Mouse (Mus musculus): Measurements from ENCODE around the gene Dmkn. TPM values are rescaled to one million over a fixed set of nuclear protein-coding genes. Genes with fewer than 3 reads are reported as not detected.

The Dmkn gene
- polyA plus RNA-seq, 1 experiment from 2014 or later = 0.57 TPM

GRCm38 (mm10) chr7:30796790-30797189 is 33.2 kb downstream of the Dmkn start:
- no peak overlapping the region for H3K9ac ChIP-seq (replicated peaks)
- H3K4me3 ChIP-seq (replicated peaks) = no peak overlapping the region
- no peaks in the 10 kb centered on the region for H3K36me3 ChIP-seq
- 0 out of 2 replicates have a peak, but pooled peaks cover 4% of the 10 kb centered on the region for H3K9me3 ChIP-seq
- no peak overlapping the region for H3K4me2 ChIP-seq (replicated peaks)
- H3K27me3 ChIP-seq = no peaks in the 10 kb centered on the region
- no peak for ATAC-seq
- no peaks in the 10 kb centered on the region for H3K4me1 ChIP-seq (replicated peaks)
- 100% methylated on average over 1 of the region's 1 CpGs for WGBS
- H3K27ac ChIP-seq = no peak overlapping the region

GRCm38 (mm10) chr7:30800653-30801052 is 37.1 kb downstream of the Dmkn start:
- H3K27ac ChIP-seq = no peak overlapping the region
- no peak for ATAC-seq
- H3K4me1 ChIP-seq (replicated peaks) = no peaks in the 10 kb centered on the region
- 0 out of 2 replicates have a peak, but pooled peaks cover 4% of the 10 kb centered on the region for H3K9me3 ChIP-seq
- no peak overlapping the region for H3K4me2 ChIP-seq (replicated peaks)
- no peaks in the 10 kb centered on the region for H3K36me3 ChIP-seq
- no peak overlapping the region for H3K4me3 ChIP-seq (replicated peaks)
- no peaks in the 10 kb centered on the region for H3K27me3 ChIP-seq
- no peak overlapping the region for H3K9ac ChIP-seq (replicated peaks)

- no peaks in the 10 kb centered on the region for H3K4me1 ChIP-seq (replicated peaks)
- no peak for ATAC-seq
- H3K4me2 ChIP-seq (replicated peaks) = no peak overlapping the region
- 0 out of 2 replicates have a peak, but pooled peaks cover 4% of the 10 kb centered on the region for H3K9me3 ChIP-seq
- H3K27ac ChIP-seq = no peak overlapping the region
- no peak overlapping the region for H3K9ac ChIP-seq (replicated peaks)
- H3K4me3 ChIP-seq (replicated peaks) = no peak overlapping the region
- H3K27me3 ChIP-seq = no peaks in the 10 kb centered on the region
- 94% methylated on average over 3 of the region's 3 CpGs for WGBS
- H3K36me3 ChIP-seq = no peaks in the 10 kb centered on the region
These were observed 39.7 kb downstream of the Dmkn start for GRCm38 (mm10) chr7:30803256-30803655.

GRCm38 (mm10) chr7:30804026-30804715 is 40.6 kb downstream of the Dmkn start:
- Histone ChIP-seq H3K9ac (replicated peaks) (no peak overlapping the region), H3K27ac (no peak overlapping the region), H3K4me2 (replicated peaks) (no peak overlapping the region), H3K9me3 (0 out of 2 replicates have a peak, but pooled peaks cover 4% of the 10 kb centered on the region), H3K4me3 (replicated peaks) (no peak overlapping the region), H3K36me3 (no peaks in the 10 kb centered on the region), H3K4me1 (replicated peaks) (no peaks in the 10 kb centered on the region), H3K27me3 (no peaks in the 10 kb centered on the region)
- 88% methylated on average over 9 of the region's 9 CpGs for WGBS
- ATAC-seq = no peak

GRCm38 (mm10) chr7:30805924-30806323 is 42.4 kb downstream of the Dmkn start:
- H3K9ac ChIP-seq (replicated peaks) = no peak overlapping the region
- WGBS = 57% methylated on average over 6 of the region's 6 CpGs
- H3K36me3 ChIP-seq = no peaks in the 10 kb centered on the region
- no peak for ATAC-seq
- H3K4me1 ChIP-seq (replicated peaks) = no peaks in the 10 kb centered on the region
- no peak overlapping the region for H3K27ac ChIP-seq
- no peaks in the 10 kb centered on the region for H3K9me3 ChIP-seq
- H3K4me3 ChIP-seq (replicated peaks) = no peak overlapping the region
- H3K27me3 ChIP-seq = no peaks in the 10 kb centered on the region
- H3K4me2 ChIP-seq (replicated peaks) = no peak overlapping the region

GRCm38 (mm10) chr7:30810319-30810718 is 46.8 kb downstream of the Dmkn start:
- no peaks in the 10 kb centered on the region for H3K9me3 ChIP-seq
- ATAC-seq = no peak
- WGBS = 56% methylated on average over 6 of the region's 6 CpGs
- no peaks in the 10 kb centered on the region for H3K4me1 ChIP-seq (replicated peaks)
- no peaks in the 10 kb centered on the region for H3K36me3 ChIP-seq
- no peak overlapping the region for H3K27ac ChIP-seq
- H3K4me2 ChIP-seq (replicated peaks) = no peak overlapping the region
- H3K27me3 ChIP-seq = no peaks in the 10 kb centered on the region
- H3K4me3 ChIP-seq (replicated peaks) = no peak overlapping the region
- no peak overlapping the region for H3K9ac ChIP-seq (replicated peaks)

- Histone ChIP-seq H3K27ac (peak overlapping the region; percentile 39; the same call in 1 of the 2 replicates), H3K9ac (replicated peaks) (no peak overlapping the region)
- 75% methylated on average over 9 of the region's 9 CpGs for WGBS
These were observed 48.3 kb downstream of the Dmkn start for GRCm38 (mm10) chr7:30811757-30812290.

GRCm38 (mm10) chr7:30812291-30812807 is 48.8 kb downstream of the Dmkn start:
- ATAC-seq = no peak
- WGBS = 65% methylated on average over 6 of the region's 6 CpGs
- H3K9ac ChIP-seq (replicated peaks) = no peak overlapping the region
- no peak overlapping the region for H3K27ac ChIP-seq
- no peak overlapping the region for H3K4me2 ChIP-seq (replicated peaks)
- H3K36me3 ChIP-seq = no peaks in the 10 kb centered on the region
- H3K4me3 ChIP-seq (replicated peaks) = no peak overlapping the region
- H3K9me3 ChIP-seq = no peaks in the 10 kb centered on the region
- H3K4me1 ChIP-seq (replicated peaks) = no peaks in the 10 kb centered on the region
- H3K27me3 ChIP-seq = no peaks in the 10 kb centered on the region

More at GRCm38 (mm10) chr7:30811757-30812290, 48.3 kb downstream of the Dmkn start:
- Histone ChIP-seq H3K36me3 (no peaks in the 10 kb centered on the region), H3K27me3 (no peaks in the 10 kb centered on the region), H3K9me3 (no peaks in the 10 kb centered on the region), H3K4me3 (replicated peaks) (no peak overlapping the region), H3K4me2 (replicated peaks) (no peak overlapping the region), H3K4me1 (replicated peaks) (no peaks in the 10 kb centered on the region)
- no peak for ATAC-seq

- ATAC-seq = no peak
- H3K9ac ChIP-seq (replicated peaks) = no peak overlapping the region
- no peaks in the 10 kb centered on the region for H3K27me3 ChIP-seq
- no peak overlapping the region for H3K4me2 ChIP-seq (replicated peaks)
- WGBS = 78% methylated on average over 6 of the region's 6 CpGs
- no peaks in the 10 kb centered on the region for H3K9me3 ChIP-seq
- H3K36me3 ChIP-seq = no peaks in the 10 kb centered on the region
- H3K27ac ChIP-seq = no peak overlapping the region
- no peaks in the 10 kb centered on the region for H3K4me1 ChIP-seq (replicated peaks)
- H3K4me3 ChIP-seq (replicated peaks) = no peak overlapping the region
These were observed 56.6 kb downstream of the Dmkn start for GRCm38 (mm10) chr7:30820131-30820530.

- WGBS = 71% methylated on average over 7 of the region's 7 CpGs
- ATAC-seq = no peak
- Histone ChIP-seq H3K4me2 (replicated peaks) (no peak overlapping the region), H3K4me1 (replicated peaks) (no peaks in the 10 kb centered on the region), H3K9me3 (no peaks in the 10 kb centered on the region), H3K27ac (no peak overlapping the region), H3K36me3 (no peaks in the 10 kb centered on the region), H3K4me3 (replicated peaks) (no peak overlapping the region), H3K9ac (replicated peaks) (no peak overlapping the region), H3K27me3 (no peaks in the 10 kb centered on the region)
These were observed 57.4 kb downstream of the Dmkn start for GRCm38 (mm10) chr7:30820854-30821445.

- Histone ChIP-seq H3K9ac (replicated peaks) (no peak overlapping the region), H3K36me3 (no peaks in the 10 kb centered on the region), H3K27ac (no peak overlapping the region), H3K4me1 (replicated peaks) (no peaks in the 10 kb centered on the region), H3K4me3 (replicated peaks) (no peak overlapping the region), H3K27me3 (no peaks in the 10 kb centered on the region), H3K4me2 (replicated peaks) (no peak overlapping the region), H3K9me3 (no peaks in the 10 kb centered on the region)
- 72% methylated on average over 5 of the region's 5 CpGs for WGBS
- ATAC-seq = no peak
These were observed 58.0 kb downstream of the Dmkn start for GRCm38 (mm10) chr7:30821532-30821931.

- Histone ChIP-seq H3K9ac (replicated peaks) (no peak within 1 kb of the TSS), H3K36me3 (no peaks in the 10 kb centered on the region), H3K27ac (no peak within 1 kb of the TSS), H3K27me3 (no peaks in the 10 kb centered on the region), H3K9me3 (no peaks in the 10 kb centered on the region), H3K4me1 (replicated peaks) (no peaks in the 10 kb centered on the region), H3K4me3 (replicated peaks) (no peak within 1 kb of the TSS), H3K4me2 (replicated peaks) (no peak within 1 kb of the TSS)
- no peak for ATAC-seq
- WGBS = 91% methylated on average over 18 of the region's 18 CpGs
These were observed 60.1 kb downstream of the Dmkn start, which contains the start of gene Ffar2 for GRCm38 (mm10) chr7:30823675-30824074. Gene Ffar2, minus strand, starts transcription at chr7:30823775.

Measured in midbrain, embryonic 13.5 days (tissue).